Mouse (Mus musculus): ENCODE data around the gene Gm49342.

Gm49342 gene

DNA sequence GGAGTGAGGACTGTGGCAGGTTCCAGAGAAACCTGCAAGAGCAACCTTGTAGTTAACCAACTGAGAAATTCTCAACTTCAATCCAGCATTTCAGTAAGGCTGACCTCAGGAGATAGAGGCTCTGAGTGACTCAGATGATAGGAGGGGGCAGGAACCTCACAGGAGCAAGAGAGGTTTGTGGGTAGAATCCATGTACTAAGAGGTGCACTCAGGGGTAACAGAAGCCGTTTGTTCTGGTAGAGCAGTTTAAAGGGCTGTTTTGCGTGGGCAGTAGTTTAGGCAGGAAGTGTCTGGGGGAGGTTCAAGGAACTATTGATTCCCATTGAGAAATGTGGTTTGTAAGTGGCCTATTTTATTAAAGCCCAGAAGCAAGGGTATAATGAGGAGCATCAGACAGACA is 36.9 kb downstream of the Gm49342 start:
- DNase-seq (ENCODE audit: low read depth) = peak; percentile 44

DNA sequence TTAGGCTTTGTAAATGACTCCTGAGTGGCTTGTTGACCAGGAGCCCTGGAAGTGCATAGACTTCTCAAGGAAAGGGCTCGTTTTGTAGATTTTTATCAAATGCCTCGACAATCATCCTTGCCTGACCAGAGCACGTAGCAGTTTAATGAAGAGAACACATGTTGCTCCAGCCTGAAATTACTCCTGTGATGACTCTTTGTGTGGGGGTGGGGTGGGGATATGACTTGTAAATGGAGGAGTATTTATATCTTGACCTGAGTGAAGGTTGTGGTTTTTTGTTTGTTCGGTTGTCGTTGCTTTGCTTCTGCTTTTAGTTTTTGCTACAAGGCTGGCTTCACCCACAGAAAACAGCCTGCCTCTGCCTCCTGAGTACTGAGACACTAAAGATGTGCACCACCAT is 37.5 kb downstream of the Gm49342 start:
- no peak for DNase-seq (ENCODE audit: low read depth)

DNA sequence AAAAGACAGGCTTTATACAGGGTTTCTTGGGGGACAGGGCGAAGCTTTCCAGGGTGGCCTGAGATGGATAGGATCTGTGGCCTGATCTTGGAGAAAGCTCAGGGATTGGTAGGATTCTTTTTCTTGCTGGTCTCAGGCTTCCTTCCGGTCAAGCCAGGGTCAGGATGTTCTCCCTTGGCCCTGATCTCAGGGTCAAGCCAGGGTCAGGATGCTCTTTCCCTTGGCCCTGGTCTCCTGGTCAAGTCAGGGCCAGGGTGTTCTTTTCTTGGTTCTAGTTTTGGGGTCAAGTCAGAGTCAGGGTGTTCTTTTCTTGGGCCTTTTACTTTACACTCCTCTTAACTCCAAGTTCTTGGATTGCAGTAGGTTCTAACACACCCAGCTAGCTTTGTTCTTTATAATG is 43.4 kb downstream of the Gm49342 start:
- no peak for DNase-seq (ENCODE audit: low read depth)

DNA sequence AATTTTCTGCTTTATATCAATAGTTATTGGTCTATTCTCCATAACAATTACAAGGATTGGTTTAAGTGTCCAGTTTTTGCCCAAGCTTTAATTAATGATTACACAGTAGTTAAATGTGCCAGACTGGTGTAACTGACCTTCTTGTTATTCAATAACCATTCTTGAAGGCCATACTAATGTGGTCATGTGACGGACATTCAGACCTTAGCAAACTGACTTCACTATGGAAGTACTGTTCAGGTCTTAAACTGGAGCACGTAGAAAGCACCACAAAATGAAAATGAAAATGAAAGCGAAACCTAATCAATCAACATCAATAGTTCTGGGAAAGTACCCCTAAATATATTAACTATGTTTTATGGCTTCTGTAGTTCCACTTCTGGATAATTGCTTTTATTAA is 46.7 kb downstream of the Gm49342 start:
- no peak for DNase-seq (ENCODE audit: low read depth)

DNA sequence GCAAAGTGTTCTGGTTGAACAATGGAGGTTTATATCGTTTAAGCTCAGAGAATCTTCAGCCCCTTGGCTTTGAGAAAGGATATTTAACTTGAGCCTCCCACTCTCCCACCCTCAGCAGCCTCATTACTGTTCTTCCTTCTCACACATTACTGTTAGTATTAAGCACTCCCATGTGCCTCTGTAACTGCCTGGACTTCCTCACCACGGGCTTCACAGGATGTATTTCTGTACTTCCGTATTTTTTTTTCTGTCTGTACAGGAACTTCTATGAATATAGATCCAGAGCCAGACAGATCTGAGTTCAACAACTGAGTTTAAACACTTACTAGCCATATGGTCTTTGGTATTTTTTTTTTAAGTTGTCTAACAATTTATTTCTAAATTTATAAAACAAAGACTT is 52.8 kb downstream of the Gm49342 start:
- no peak for DNase-seq (ENCODE audit: low read depth)

DNA sequence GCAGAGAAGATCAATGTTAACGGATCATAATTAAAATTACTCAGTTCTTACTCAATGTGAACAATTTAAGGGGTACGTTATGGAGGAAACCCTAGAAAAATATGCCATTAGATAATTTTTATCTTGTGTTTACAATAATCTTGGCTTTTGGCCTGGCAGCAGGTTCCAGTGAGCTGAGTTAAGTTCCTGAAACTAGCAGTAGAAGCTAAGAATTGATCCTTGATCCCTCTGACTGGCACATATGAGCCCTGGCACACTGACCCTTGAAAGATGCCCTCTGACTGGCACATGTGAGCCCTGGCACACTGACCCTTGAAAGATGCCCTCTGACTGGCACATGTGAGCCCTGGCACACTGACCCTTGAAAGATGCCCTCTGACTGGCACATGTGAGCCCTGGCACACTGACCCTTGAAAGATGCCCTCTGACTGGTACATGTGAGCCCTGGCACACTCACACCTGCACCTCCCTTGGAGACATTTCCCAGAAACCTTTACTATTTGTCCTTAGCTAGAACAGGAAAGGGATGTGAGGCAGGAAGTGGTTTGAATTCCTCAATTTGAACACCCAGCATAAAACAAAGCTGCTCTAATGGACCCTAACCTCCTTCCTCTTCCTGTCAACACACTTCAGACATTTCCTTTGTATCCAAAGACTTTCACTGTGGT is 53.8 kb downstream of the Gm49342 start:
- DNase-seq (ENCODE audit: low read depth) = no peak

DNA sequence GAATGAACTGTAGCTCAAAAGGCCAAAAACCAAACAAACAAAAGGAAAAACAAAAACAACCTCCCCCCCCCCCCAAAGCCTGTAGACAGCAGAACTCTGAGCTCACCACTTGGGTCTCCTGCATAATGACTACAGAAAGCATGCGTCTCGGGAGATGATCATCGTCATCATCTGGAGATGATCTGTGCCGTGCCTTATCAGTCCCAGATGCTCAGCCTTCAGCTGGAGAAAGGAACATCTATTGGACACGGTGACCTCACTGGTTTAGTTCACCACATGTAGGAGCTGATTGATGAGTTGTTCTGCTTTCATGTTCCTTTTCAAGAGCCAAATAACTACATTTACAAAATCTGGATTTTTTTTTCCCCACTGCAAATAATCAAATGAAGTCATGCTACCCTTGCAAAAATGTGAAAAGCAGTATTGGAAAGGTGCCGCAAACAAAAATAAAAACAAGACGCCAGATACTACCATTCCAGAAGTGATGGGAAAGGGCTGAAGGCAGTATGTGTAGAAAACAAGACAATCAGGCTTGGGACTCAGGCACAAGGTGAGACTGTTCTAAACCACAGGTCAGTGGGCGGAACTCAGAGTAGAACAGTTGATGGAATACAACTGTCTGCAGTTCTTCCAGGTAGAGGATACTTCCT is 63.0 kb downstream of the Gm49342 start, which contains the start of gene Rnase10:
Gene Rnase10 (plus strand): TSS at position 600 of the 650 bp plus-strand sequence.
- peak; percentile 27 for DNase-seq (ENCODE audit: low read depth)

DNA sequence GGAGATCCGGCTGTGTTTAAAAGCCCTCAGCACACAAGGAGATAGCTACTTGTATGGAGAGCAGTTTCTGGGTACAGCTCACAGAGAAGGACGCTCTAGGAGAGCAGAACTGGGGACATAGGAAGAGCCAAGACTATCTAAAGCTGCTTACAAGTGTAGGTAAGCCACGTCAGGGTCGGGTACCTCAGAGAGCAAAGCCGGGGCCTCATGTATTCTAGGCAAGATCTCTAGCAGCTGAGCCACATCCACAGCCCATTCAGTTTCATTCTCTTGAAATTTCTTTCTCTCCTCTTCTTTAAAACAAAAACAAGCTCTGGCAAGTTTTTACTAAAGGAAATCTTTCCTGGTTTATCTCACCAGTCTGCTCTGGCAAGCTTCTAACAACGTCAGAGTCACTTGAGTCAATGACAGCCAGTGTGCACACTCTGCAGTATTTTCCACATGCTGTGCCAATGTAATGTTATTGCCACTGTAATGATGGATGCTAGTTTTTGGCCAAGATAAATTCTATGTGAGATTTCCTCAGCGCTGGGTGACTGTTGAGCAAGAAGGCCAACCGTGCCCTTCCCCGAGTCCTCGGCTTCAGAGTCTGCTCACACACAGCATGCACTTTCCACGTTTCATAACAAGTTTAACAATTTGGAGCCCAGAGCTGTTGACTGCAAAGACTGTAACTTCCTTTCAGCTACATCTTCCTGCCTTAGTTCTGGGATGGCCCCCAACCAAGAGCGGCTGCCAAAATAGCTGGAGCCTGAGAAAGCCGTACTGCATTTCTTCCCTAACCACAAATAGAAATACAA is 63.8 kb downstream of the Gm49342 start:
- DNase-seq (ENCODE audit: low read depth) = peak; percentile 99

DNA sequence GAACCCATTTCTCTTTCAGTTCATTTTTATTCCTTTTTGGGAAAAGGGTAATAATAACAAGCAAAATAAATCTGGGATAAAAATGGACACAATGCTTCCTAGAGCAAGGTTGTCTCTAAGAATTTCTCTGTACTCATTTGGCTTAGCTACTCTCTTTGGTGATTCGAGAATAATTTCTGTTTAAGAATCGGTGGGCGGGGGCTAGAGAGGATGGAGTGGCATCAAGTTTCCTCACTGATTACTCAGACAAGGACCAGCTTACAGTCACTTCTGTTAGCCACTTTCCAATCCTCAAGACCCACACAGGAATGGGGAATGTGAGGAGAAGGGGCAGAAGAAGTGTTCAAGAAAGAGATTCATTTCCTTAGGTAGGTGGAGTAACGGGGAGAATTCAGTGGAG is 64.5 kb downstream of the Gm49342 start:
- no peak for DNase-seq (ENCODE audit: low read depth)

DNA sequence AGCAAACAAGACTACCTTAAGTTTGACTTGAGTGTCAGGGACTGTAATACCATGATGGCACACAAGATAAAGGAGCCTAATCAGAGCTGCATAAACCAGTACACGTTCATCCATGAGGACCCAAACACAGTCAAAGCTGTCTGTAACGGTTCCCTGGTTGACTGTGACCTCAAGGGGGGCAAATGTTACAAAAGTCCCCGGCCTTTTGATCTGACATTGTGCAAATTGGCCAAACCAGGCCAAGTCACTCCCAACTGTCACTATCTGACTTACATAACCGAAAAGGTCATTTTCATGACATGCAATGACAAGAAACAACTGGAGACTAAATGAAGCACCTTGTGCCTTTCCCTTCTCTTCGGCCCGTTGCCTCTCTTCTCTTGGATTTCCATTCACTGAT is 65.3 kb downstream of the Gm49342 start:
- DNase-seq (ENCODE audit: low read depth) = no peak
